Mouse (Mus musculus) cortical plate, adult 2 months (tissue): Measurements from ENCODE around the gene Odc1. TPM values are rescaled to one million over a fixed set of nuclear protein-coding genes. Genes with fewer than 3 reads are reported as not detected.
"Not testable (repeated sequence)": the region's sequence is repeated elsewhere in the genome, so short reads cannot be mapped to it uniquely, and the experiment has no call there.

Experiments used
- H3K27ac ChIP-seq: fragments of 200-500 bp; 2 replicates; pipeline ENCODE4 v1.5.1; 2012; ENCODE audit warnings: low read length, control low read depth, inconsistent platforms; ENCODE audit not compliant: insufficient read depth
- H3K4me1 ChIP-seq: fragments of 200-500 bp; 2 replicates; pipeline ENCODE4 v1.6.1; 2011; ENCODE audit warnings: low read length; ENCODE audit not compliant: control insufficient read depth, insufficient read depth
- H3K4me3 ChIP-seq: fragments of 200-500 bp; 2 replicates; pipeline ENCODE4 v1.5.1; 2011; ENCODE audit warnings: mild to moderate bottlenecking, low read length, control low read depth; ENCODE audit not compliant: insufficient read depth
- CTCF ChIP-seq: fragments of 200-500 bp; IDR thresholded peaks from 2 replicates; pipeline ENCODE4 v1.5.1; 2011; ENCODE audit warnings: mild to moderate bottlenecking, control low read depth, low read length; ENCODE audit not compliant: insufficient read depth; ENCODE audit errors: extremely low read depth
- POLR2A ChIP-seq: fragments of 200-500 bp; IDR thresholded peaks from 2 replicates; pipeline ENCODE4 v1.6.1; 2011; ENCODE audit warnings: mild to moderate bottlenecking, low read length, control low read depth; ENCODE audit not compliant: insufficient read depth; ENCODE audit errors: extremely low read depth
- polyA plus RNA-seq: library from polyadenylated mRNA; depleted of rRNA; stranded (reverse); fragments of >200 nt; gene quantifications from 2 replicates; pipeline ENCODE4 v1.2.3, GENCODE M21; 2012

The Odc1 gene
- polyA plus RNA-seq, 1 experiment, result 78.7 TPM

- no peak overlapping the region for H3K27ac ChIP-seq
- TF ChIP-seq CTCF (no peak), POLR2A (no peak)
- no peaks in the 10 kb centered on the region for H3K4me1 ChIP-seq
- H3K4me3 ChIP-seq, result no peak overlapping the region
Observed at GRCm38 (mm10) chr12:17548505-17548904, 3.9 kb downstream of the Odc1 start.

GRCm38 (mm10) chr12:17549421-17549820 is 4.8 kb downstream of the Odc1 start:
- not testable (repeated sequence) for H3K4me3 ChIP-seq, H3K27ac ChIP-seq, H3K4me1 ChIP-seq

- H3K4me3 ChIP-seq, result no peak overlapping the region
- H3K27ac ChIP-seq, result no peak overlapping the region
- TF ChIP-seq CTCF (no peak), POLR2A (no peak)
- H3K4me1 ChIP-seq, result no peaks in the 10 kb centered on the region
Observed at GRCm38 (mm10) chr12:17551208-17551995, 6.8 kb downstream of the Odc1 start.

- Histone ChIP-seq H3K27ac (no peak overlapping the region), H3K4me1 (no peaks in the 10 kb centered on the region), H3K4me3 (no peak overlapping the region)
- TF ChIP-seq CTCF (no peak), POLR2A (no peak)
Observed at GRCm38 (mm10) chr12:17552420-17552819, 7.8 kb downstream of the Odc1 start.

GRCm38 (mm10) chr12:17552949-17553348 is 8.4 kb downstream of the Odc1 start:
- Histone ChIP-seq H3K4me3 (no peak overlapping the region), H3K4me1 (peaks cover 2% of the 10 kb centered on the region; the same call in 1 of the 2 replicates), H3K27ac (no peak overlapping the region)
- TF ChIP-seq POLR2A, result no peak
- TF ChIP-seq CTCF, result no peak

GRCm38 (mm10) chr12:17553627-17554026 is 9.0 kb downstream of the Odc1 start:
- no peak for TF ChIP-seq POLR2A
- no peak for TF ChIP-seq CTCF
- Histone ChIP-seq H3K4me1 (peaks cover 2% of the 10 kb centered on the region; the same call in 1 of the 2 replicates), H3K4me3 (no peak overlapping the region), H3K27ac (no peak overlapping the region)

DNA sequence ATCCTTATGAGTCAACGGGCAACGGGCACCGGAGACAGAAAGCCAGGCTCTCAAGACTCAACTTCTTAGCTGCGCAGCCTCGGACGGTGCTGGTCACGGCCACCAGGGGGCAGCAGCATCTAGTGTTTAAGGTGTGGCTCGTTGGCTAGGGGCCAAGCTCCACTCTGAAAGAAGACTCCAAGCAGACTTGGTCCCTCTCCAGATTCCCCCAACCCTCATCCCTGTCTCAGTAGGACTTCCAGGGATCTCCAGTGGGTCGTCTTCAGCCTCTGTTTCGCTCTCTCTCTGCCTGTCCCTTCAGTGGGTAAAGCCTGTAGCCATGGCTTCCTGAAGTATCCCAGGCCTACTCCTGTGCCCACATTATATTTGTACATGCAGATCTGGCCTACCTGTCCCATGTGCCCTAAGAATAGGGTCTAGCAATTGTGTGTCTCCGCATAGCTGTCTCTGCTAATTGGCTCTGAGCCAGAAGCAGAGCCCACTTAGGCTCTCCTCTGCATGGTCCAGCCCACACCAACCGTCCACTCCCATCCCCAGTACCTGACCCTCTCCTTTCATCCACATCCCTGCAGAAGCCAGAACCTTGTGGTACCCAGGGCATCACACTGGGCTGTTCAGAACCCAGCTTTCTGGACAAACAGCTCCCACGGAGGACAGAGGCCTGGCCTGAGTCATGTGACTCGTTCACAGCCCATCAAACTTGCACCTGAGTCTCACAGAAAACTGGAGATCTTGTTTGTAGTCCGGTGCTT is 9.8 kb downstream of the Odc1 start:
- H3K4me1 ChIP-seq, result peaks cover 2% of the 10 kb centered on the region; the same call in 1 of the 2 replicates
- TF ChIP-seq CTCF (peak; percentile 74), POLR2A (no peak)
- H3K27ac ChIP-seq, result no peak overlapping the region
- no peak overlapping the region for H3K4me3 ChIP-seq

GRCm38 (mm10) chr12:17556430-17557343 is 12.1 kb downstream of the Odc1 start:
- H3K4me3 ChIP-seq, result no peak overlapping the region; the same call in 1 of the 2 replicates
- TF ChIP-seq POLR2A (no peak), CTCF (peak; percentile 85)
- H3K27ac ChIP-seq, result no peak overlapping the region
- H3K4me1 ChIP-seq, result peaks cover 2% of the 10 kb centered on the region; the same call in 1 of the 2 replicates

DNA sequence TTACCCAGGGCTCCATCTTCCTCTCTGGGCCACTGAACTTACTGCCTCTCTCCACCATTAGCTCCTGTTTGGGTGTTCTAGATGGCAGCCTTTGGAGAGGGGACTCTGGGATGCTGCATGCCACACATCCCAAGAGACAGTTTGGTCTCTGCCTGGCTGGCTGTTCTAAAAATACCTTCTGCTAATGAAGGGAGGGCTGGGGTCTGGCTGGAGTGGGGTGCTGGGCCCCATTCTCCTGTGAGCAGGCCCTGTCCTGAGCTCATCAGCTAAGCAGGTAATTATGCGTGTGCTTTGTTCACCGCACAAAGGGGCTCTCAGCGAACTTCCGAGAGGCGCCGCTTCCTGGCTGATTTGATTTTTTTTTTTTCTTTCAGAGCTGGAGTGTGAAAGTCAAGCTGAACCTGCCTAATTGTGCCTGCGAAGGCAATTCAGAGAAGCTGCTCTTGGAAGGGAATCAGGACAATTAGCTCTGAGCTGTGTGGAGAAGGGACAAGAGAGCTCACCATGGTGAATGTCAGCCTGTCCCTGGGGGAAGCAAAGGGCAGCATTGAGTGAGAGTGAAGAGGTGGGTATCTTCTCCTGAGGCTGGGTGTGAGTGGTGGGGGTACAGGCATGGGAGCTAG is 12.9 kb downstream of the Odc1 start:
- TF ChIP-seq POLR2A (no peak), CTCF (no peak)
- H3K4me1 ChIP-seq, result peaks cover 2% of the 10 kb centered on the region; the same call in 1 of the 2 replicates
- no peak overlapping the region for H3K4me3 ChIP-seq
- no peak overlapping the region for H3K27ac ChIP-seq
